Mouse (Mus musculus) intestine, embryonic 16.5 days (tissue): ENCODE results near the gene Apbb2. TPM values are rescaled to one million over a fixed set of nuclear protein-coding genes. Genes with fewer than 3 reads are reported as not detected.

Experiments
- ATAC-seq: fragments of 200-750 bp; cut with Nextera tagmentation; 2 replicates; pipeline ENCODE4 v1.8.0; 2017; ENCODE audit warnings: moderate TSS enrichment, moderate library complexity
- H3K27ac ChIP-seq: fragments of 300-500 bp; sonication (generic); 2 replicates; pipeline ENCODE4 v1.5.1; 2014; ENCODE audit warnings: mild to moderate bottlenecking, low read length
- H3K27me3 ChIP-seq: fragments of 300-500 bp; sonication (generic); replicated peaks from 2 replicates; pipeline ENCODE4 v1.6.1; 2014; ENCODE audit warnings: low read length, control low read depth, mixed read lengths; ENCODE audit not compliant: control insufficient read depth, insufficient read depth
- H3K36me3 ChIP-seq: fragments of 300-500 bp; sonication (generic); 2 replicates; pipeline ENCODE4 v1.6.1; 2014; ENCODE audit warnings: low read length, control low read depth; ENCODE audit not compliant: control insufficient read depth, insufficient read depth
- H3K4me1 ChIP-seq: fragments of 300-500 bp; sonication (generic); 2 replicates; pipeline ENCODE4 v1.6.1; 2014; ENCODE audit warnings: low read length, control low read depth, mixed read lengths; ENCODE audit not compliant: control insufficient read depth, insufficient read depth
- H3K4me2 ChIP-seq: fragments of 300-500 bp; sonication (generic); 2 replicates; pipeline ENCODE4 v1.6.1; 2014; ENCODE audit warnings: low read depth, low read length, control low read depth
- H3K4me3 ChIP-seq: fragments of 300-500 bp; sonication (generic); 2 replicates; pipeline ENCODE4 v1.5.1; 2014; ENCODE audit warnings: mild to moderate bottlenecking, low read length
- H3K9ac ChIP-seq: fragments of 300-500 bp; sonication (generic); 2 replicates; pipeline ENCODE4 v1.6.1; 2014; ENCODE audit warnings: low read depth, low read length
- H3K9me3 ChIP-seq: fragments of 300-500 bp; sonication (generic); 2 replicates; pipeline ENCODE4 v1.6.1; 2016; ENCODE audit warnings: low read length, control low read depth; ENCODE audit not compliant: control insufficient read depth
- WGBS: fragments of 180-500 bp; shearing (Covaris S2); extraction: QIAGEN DNeasy Blood & Tissue Kit; methylation state at CpG from one replicate; pipeline ENCODE4 v1.1.7; 2014; 5-methylcytosine and 5-hydroxymethylcytosine counted together
- polyA plus RNA-seq: library from polyadenylated mRNA; unstranded; fragments of >200 nt; fragmentation: Nextera tagmentation; extraction: Ambion mirVana; gene quantifications from 2 replicates; pipeline ENCODE4 v1.2.1, GENCODE M21; 2015

Apbb2 gene
- polyA plus RNA-seq, 1 experiment from 2014 or later = 31.2 TPM

- Histone ChIP-seq H3K4me3 (no peak overlapping the region), H3K27me3 (no peaks in the 10 kb centered on the region), H3K27ac (no peak overlapping the region), H3K4me2 (no peak overlapping the region), H3K9ac (no peak overlapping the region), H3K9me3 (no peaks in the 10 kb centered on the region), H3K36me3 (no peaks in the 10 kb centered on the region), H3K4me1 (no peaks in the 10 kb centered on the region)
- 84% methylated on average over 5 of the region's 5 CpGs for WGBS
- ATAC-seq = 0 out of 2 replicates have a peak, but pooled peaks have one; percentile 22
Observed at GRCm38 (mm10) chr5:66470837-66471236, 147.7 kb downstream of the Apbb2 start.

GRCm38 (mm10) chr5:66469685-66470084 is 148.9 kb downstream of the Apbb2 start:
- H3K4me1 ChIP-seq = no peaks in the 10 kb centered on the region
- ATAC-seq = no peak

DNA sequence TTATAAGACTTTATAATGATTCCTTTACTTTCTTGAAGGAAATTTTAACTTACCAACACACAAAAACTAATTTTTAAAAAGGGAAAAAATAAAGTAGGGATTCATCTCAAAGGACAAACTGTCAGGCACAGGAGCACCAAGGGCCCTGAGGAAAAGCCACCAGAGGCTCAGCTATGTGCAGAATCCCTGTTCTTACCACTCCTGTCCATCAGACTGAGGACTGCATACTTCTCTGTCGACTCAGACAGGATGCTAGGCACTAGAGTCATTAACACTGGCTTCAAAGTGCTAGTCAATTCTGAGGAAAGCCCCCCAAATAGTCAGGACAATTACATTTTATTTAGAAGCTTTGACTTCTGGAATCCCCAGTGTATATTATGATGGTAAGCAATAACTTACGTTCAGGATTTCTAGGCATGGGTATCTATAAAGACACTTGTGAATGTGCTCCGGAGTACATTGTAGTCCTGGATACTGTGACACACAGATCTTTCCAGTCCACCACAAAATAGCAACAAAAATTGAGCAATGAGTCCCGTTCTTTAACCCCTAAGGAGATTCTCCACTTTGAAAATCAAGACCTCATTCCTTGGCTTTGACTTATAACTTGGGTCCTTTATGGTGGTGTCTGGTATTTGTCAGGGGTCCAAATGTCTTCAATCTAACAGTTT is 150.1 kb downstream of the Apbb2 start:
- Histone ChIP-seq H3K27me3 (no peaks in the 10 kb centered on the region), H3K9ac (no peak overlapping the region), H3K4me2 (no peak overlapping the region), H3K36me3 (no peaks in the 10 kb centered on the region), H3K4me1 (no peaks in the 10 kb centered on the region), H3K9me3 (no peaks in the 10 kb centered on the region), H3K27ac (no peak overlapping the region), H3K4me3 (no peak overlapping the region)
- ATAC-seq = no peak
- 74% methylated on average over 4 of the region's 4 CpGs for WGBS

More at GRCm38 (mm10) chr5:66469685-66470084, 148.9 kb downstream of the Apbb2 start:
- Histone ChIP-seq H3K9ac (no peak overlapping the region), H3K9me3 (no peaks in the 10 kb centered on the region), H3K4me3 (no peak overlapping the region), H3K36me3 (no peaks in the 10 kb centered on the region), H3K27me3 (no peaks in the 10 kb centered on the region), H3K4me2 (no peak overlapping the region), H3K27ac (no peak overlapping the region)
- WGBS = 80% methylated on average over 11 of the region's 11 CpGs

DNA sequence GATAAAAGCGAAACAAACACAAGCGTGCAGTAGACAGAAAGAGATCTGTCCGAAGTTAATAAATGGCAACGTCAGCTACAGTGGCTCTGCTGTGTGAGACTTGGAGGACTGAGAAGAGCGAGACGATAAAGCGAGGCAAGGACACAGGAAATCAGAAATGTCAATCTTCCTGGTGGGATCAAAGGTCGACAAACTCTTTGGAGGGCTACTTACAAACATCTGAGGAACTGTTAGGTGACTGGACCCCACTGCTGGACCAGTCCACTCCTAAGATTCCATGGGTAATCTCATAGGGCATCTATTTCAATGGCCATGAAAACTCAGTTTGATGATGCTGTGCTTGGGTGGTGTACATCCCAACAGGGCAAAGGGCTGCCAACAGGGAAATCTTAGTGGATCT is 155.9 kb downstream of the Apbb2 start:
- H3K4me1 ChIP-seq = peaks cover 7% of the 10 kb centered on the region; the same call in 1 of the 2 replicates
- WGBS = 67% methylated on average over 8 of the region's 8 CpGs
- ATAC-seq = no peak

DNA sequence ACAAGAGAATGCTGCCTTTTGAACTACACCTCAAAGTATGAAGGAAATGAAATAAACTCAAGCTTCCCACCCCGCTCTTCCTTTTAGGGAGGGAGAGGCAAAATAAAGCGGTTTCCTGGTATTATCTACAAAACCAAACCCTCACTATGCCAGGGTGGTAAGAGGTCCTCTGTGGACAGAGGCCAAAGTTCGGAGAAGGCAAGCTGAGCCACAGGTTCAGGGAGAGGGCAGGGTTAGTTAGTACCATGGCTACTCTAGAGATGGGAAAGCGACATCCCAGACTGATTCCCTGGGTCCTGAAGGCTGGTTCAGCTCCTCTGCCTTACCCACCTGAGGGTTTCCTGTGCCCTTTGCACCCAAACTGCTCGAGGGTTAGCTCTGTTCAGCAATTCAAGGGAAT is 159.7 kb downstream of the Apbb2 start:
- 63% methylated on average over 5 of the region's 5 CpGs for WGBS

More for the DNA sequence above, 155.9 kb downstream of the Apbb2 start:
- Histone ChIP-seq H3K9me3 (no peaks in the 10 kb centered on the region), H3K9ac (no peak overlapping the region), H3K27me3 (no peaks in the 10 kb centered on the region), H3K4me3 (no peak overlapping the region), H3K36me3 (0 out of 2 replicates have a peak, but pooled peaks cover 3% of the 10 kb centered on the region), H3K4me2 (no peak overlapping the region), H3K27ac (no peak overlapping the region)

DNA sequence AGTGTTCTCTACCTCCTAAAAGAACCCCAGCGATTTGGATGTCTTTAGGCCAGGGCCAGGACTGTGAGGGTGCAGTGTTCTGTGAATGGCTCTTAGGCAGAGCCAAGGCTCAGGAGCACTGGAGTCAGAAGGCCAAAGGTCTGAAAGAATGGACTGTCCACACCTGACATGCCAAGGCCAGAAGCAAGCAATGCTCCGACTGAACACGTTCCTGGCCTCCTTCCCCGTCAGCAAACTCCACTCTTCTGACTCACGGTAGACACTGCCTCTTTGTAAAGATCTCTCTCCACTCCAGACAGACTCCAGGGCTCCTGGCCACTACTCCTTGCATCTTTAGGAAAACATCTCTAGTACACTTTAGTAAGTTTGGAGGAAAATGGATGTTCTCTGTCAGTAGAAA is 163.3 kb downstream of the Apbb2 start:
- Histone ChIP-seq H3K4me2 (no peak overlapping the region), H3K4me3 (no peak overlapping the region), H3K27ac (no peak overlapping the region), H3K27me3 (no peaks in the 10 kb centered on the region), H3K9ac (no peak overlapping the region), H3K9me3 (no peaks in the 10 kb centered on the region), H3K4me1 (peaks cover 7% of the 10 kb centered on the region; the same call in 1 of the 2 replicates), H3K36me3 (peaks cover 9% of the 10 kb centered on the region; the same call in 1 of the 2 replicates)
- WGBS = 79% methylated on average over 5 of the region's 5 CpGs
- ATAC-seq = no peak

More for the DNA sequence above, 159.7 kb downstream of the Apbb2 start:
- ATAC-seq = peak; percentile 62
- Histone ChIP-seq H3K9ac (no peak overlapping the region), H3K4me3 (no peak overlapping the region), H3K4me1 (peaks cover 7% of the 10 kb centered on the region; the same call in 1 of the 2 replicates), H3K4me2 (no peak overlapping the region), H3K9me3 (no peaks in the 10 kb centered on the region), H3K36me3 (0 out of 2 replicates have a peak, but pooled peaks cover 3% of the 10 kb centered on the region), H3K27ac (no peak overlapping the region), H3K27me3 (no peaks in the 10 kb centered on the region)

DNA sequence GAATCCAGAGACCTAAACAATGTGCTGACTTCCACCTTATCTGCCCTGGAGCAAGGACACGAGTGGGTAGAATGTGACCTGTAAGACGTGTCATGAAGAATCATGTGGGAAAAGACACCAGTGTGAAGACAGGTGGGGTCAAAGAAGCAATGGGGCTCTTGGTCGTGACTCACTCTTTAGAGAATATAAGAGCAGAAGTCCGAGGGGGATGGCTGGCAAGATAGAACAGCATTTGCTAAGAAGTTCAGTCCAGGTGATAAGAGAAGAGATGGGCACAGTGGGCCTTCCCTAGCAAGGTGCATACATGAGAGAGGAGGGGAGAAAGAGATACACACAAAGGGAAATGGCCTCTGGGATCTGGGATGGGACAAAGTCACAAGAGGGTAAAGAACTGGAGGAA is 163.8 kb downstream of the Apbb2 start:
- WGBS = 86% methylated on average over 4 of the region's 4 CpGs
- Histone ChIP-seq H3K9me3 (no peaks in the 10 kb centered on the region), H3K4me3 (no peak overlapping the region), H3K4me2 (no peak overlapping the region), H3K27ac (no peak overlapping the region), H3K9ac (no peak overlapping the region), H3K27me3 (no peaks in the 10 kb centered on the region), H3K36me3 (peaks cover 6% of the 10 kb centered on the region; the same call in 1 of the 2 replicates), H3K4me1 (peaks cover 7% of the 10 kb centered on the region; the same call in 1 of the 2 replicates)
- ATAC-seq = no peak

- no peak for ATAC-seq
- H3K27me3 ChIP-seq = no peaks in the 10 kb centered on the region
- H3K9me3 ChIP-seq = no peaks in the 10 kb centered on the region
- H3K4me1 ChIP-seq = no peaks in the 10 kb centered on the region
- no peak overlapping the region for H3K9ac ChIP-seq
- H3K27ac ChIP-seq = no peak overlapping the region
- no peak overlapping the region for H3K4me3 ChIP-seq
- 37% methylated on average over 4 of the region's 4 CpGs for WGBS
- peaks cover 6% of the 10 kb centered on the region; the same call in 1 of the 2 replicates for H3K36me3 ChIP-seq
- H3K4me2 ChIP-seq = no peak overlapping the region
Observed at GRCm38 (mm10) chr5:66453106-66453505, 165.5 kb downstream of the Apbb2 start.

DNA sequence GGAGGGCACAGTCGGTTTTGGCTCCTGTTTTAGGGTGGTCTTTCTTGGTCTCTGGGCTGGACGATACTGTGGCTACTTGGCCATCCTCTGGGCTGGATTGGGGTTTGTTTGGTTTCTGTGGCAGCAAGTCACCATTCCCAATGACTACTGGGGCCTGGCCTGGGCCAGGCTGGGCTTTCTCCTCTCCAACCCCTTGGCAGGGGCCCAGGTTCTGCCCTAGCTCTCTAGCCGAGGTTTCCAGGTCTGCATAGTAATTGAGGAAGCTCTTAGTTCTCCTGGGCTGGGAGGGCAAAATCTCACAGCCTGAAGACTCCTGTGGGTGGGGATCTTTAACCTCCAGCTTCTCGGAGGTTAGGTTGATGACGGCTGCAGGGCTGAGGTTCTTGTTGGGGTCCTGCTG is 167.0 kb downstream of the Apbb2 start:
- 86% methylated on average over 5 of the region's 5 CpGs for WGBS
- no peak overlapping the region for H3K27ac ChIP-seq
- peaks cover 6% of the 10 kb centered on the region; the same call in 1 of the 2 replicates for H3K36me3 ChIP-seq
- ATAC-seq = no peak
- H3K4me1 ChIP-seq = no peaks in the 10 kb centered on the region
- H3K9ac ChIP-seq = no peak overlapping the region
- no peaks in the 10 kb centered on the region for H3K9me3 ChIP-seq
- H3K4me2 ChIP-seq = no peak overlapping the region
- H3K4me3 ChIP-seq = no peak overlapping the region
- H3K27me3 ChIP-seq = no peaks in the 10 kb centered on the region
